Mouse (Mus musculus): ENCODE data around the gene Prrc2c. TPM values are rescaled to one million over a fixed set of nuclear protein-coding genes. Genes with fewer than 3 reads are reported as not detected.

Prrc2c gene
- polyA plus RNA-seq (2017; shearing (Covaris generic)) = 100 to 1,000 TPM; 182 to 202 TPM

GRCm38 (mm10) chr1:162740401-162740835, at the start of gene Prrc2c:
Prrc2c (minus strand) TSS chr1:162740556.

GRCm38 (mm10) chr1:162658119-162658518, 82.2 kb downstream of the Prrc2c start, which contains the start of gene Myocos:
Myocos (minus strand) TSS chr1:162658219.

DNA sequence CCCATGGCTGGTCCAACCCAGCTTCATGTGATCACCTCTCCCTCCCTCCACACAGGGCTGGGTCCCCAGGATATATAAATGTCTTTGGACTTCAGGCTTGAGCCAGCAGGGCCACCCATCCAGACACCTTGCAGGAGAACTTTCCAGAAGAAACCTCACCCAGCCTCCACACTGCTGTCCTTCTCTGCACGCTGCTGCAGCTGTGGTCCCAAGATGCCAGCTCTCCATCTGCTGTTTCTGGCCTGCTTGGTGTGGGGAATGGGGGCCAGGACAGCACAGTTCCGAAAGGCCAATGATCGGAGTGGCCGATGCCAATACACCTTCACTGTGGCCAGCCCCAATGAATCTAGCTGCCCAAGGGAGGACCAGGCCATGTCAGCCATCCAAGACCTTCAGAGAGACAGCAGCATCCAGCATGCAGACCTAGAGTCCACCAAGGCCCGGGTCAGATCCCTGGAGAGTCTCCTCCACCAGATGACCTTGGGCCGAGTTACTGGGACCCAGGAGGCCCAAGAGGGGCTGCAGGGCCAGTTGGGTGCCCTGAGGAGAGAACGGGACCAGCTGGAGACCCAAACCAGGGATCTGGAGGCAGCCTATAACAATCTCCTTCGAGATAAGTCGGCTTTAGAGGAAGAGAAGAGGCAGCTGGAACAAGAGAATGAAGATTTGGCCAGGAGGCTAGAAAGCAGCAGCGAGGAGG, 101.2 kb downstream of the Prrc2c start, which contains the start of gene Myoc:
Gene Myoc (plus strand): TSS at position 105 of the 700 bp plus-strand sequence.

Other genes with a start within 250 kb of the Prrc2c start
- 10 to 100 TPM; 13.2 to 14.7 TPM for gene Mettl13, start 192.0 kb downstream of the Prrc2c start, polyA plus RNA-seq (2017; shearing (Covaris generic))
- 10 to 100 TPM; 90.5 to 95.6 TPM for gene Vamp4, start 170.0 kb downstream of the Prrc2c start, polyA plus RNA-seq (2017; shearing (Covaris generic))
- gene Myoc, start 101.4 kb downstream of the Prrc2c start, polyA plus RNA-seq (2017; shearing (Covaris generic)) = not detected
- under 1 TPM in 1 of 2 experiments, not detected in 1; 0.42 TPM for gene Myocos, start 82.3 kb downstream of the Prrc2c start, polyA plus RNA-seq (2017; shearing (Covaris generic))
- gene Fmo4, start 73.4 kb upstream of the Prrc2c start, polyA plus RNA-seq (2017; shearing (Covaris generic)) = under 1 TPM in 1 of 2 experiments, not detected in 1; 0.17 TPM
- gene Fmo1, start 126.1 kb upstream of the Prrc2c start, polyA plus RNA-seq (2017; shearing (Covaris generic)) = under 1 TPM in 1 of 2 experiments, not detected in 1; 0.42 TPM
- gene Fmo2, start 158.2 kb upstream of the Prrc2c start, polyA plus RNA-seq (2017; shearing (Covaris generic)) = not detected
- gene Fmo6, start 197.0 kb upstream of the Prrc2c start, polyA plus RNA-seq (2017; shearing (Covaris generic)) = under 1 TPM in 1 of 2 experiments, not detected in 1; 0.10 TPM
- gene Fmo3, start 244.0 kb upstream of the Prrc2c start, polyA plus RNA-seq (2017; shearing (Covaris generic)) = under 1 TPM in 1 of 2 experiments, not detected in 1; 0.22 TPM

Data from activated CD4-positive, CD25-positive, alpha-beta regulatory T cell (primary cell).